Mouse (Mus musculus) CH12.LX (cell line): ENCODE measurements around the gene Ggnbp2. TPM values are rescaled to one million over a fixed set of nuclear protein-coding genes. Genes with fewer than 3 reads are reported as not detected.

Source experiments
- DNase-seq: peaks from one replicate; pipeline ENCODE4 v3.0.0-alpha.2; 2013; ENCODE audit errors: extremely low read depth
- H3K27ac ChIP-seq: 2 replicates; pipeline ENCODE4 v1.5.1; 2012; ENCODE audit warnings: low read depth, mild to moderate bottlenecking, control low read depth, moderate library complexity; ENCODE audit not compliant: insufficient read depth
- H3K27me3 ChIP-seq: replicated peaks from 2 replicates; pipeline ENCODE3; 2012; ENCODE audit warnings: inconsistent platforms
- H3K36me3 ChIP-seq, 2 experiments: replicated peaks in 1 of 2; 2 replicates each; pipeline versions ENCODE3 to v1.6.1; 2012; ENCODE audit warnings: inconsistent platforms in 1 of 2, low read length in 1 of 2, mild to moderate bottlenecking in 1 of 2, mixed read lengths in 1 of 2, moderate library complexity in 1 of 2; ENCODE audit not compliant: control insufficient read depth in 1 of 2, insufficient read depth in 1 of 2
- H3K4me1 ChIP-seq, 2 experiments: 2 replicates each; pipeline ENCODE4 v1.6.1; 2012; ENCODE audit warnings: inconsistent platforms in 1 of 2, moderate library complexity in 1 of 2; ENCODE audit not compliant: insufficient read depth in 2 of 2, control insufficient read depth in 1 of 2
- H3K4me2 ChIP-seq: 2 replicates; pipeline ENCODE4 v1.6.1; 2012; ENCODE audit warnings: low read depth, mild to moderate bottlenecking, control low read depth; ENCODE audit not compliant: poor library complexity, insufficient read depth, severe bottlenecking
- H3K4me3 ChIP-seq, 3 experiments: fragments of 150-350 bp in 1 of 3; sonication (generic) in 1 of 3; replicated peaks in 1 of 3; 2 replicates each; pipeline versions ENCODE3 to v1.5.1; 2011 to 2012; ENCODE audit warnings: low read depth in 2 of 3, low read length in 2 of 3, mild to moderate bottlenecking in 2 of 3, moderate library complexity in 2 of 3, control low read depth in 1 of 3, improper control_type of control experiment in 1 of 3, inconsistent platforms in 1 of 3, mixed read lengths in 1 of 3; ENCODE audit not compliant: poor library complexity in 1 of 3
- H3K79me2 ChIP-seq: replicated peaks from 2 replicates; pipeline ENCODE4 v1.6.1; 2012; ENCODE audit warnings: mild to moderate bottlenecking, moderate library complexity; ENCODE audit not compliant: control insufficient read depth, poor library complexity, insufficient read depth, severe bottlenecking; ENCODE audit errors: extremely low read depth
- H3K9ac ChIP-seq: 2 replicates; pipeline ENCODE4 v1.6.1; 2012; ENCODE audit warnings: low read depth, mild to moderate bottlenecking, control low read depth, moderate library complexity; ENCODE audit not compliant: insufficient read depth
- H3K9me3 ChIP-seq: replicated peaks from 2 replicates; pipeline ENCODE3; 2012; ENCODE audit warnings: low read length, inconsistent platforms, mixed read lengths
- CHD2 ChIP-seq: IDR thresholded peaks from 2 replicates; pipeline ENCODE4 v1.6.1; 2011; ENCODE audit warnings: low read length, improper control_type of control experiment
- EP300 ChIP-seq: IDR thresholded peaks from 2 replicates; pipeline ENCODE4 v1.6.1; 2011; ENCODE audit warnings: low read length, improper control_type of control experiment
- ETS1 ChIP-seq: conservative IDR thresholded peaks from 2 replicates; pipeline ENCODE4 v1.6.1; 2012; ENCODE audit warnings: low read depth, mild to moderate bottlenecking, inconsistent platforms, low read length, improper control_type of control experiment, moderate library complexity
- GABPA ChIP-seq: IDR thresholded peaks from 2 replicates; pipeline ENCODE4 v1.6.1; 2012; ENCODE audit warnings: low read depth, low read length, improper control_type of control experiment, inconsistent platforms; ENCODE audit not compliant: insufficient replicate concordance
- IRF4 ChIP-seq: IDR thresholded peaks from 2 replicates; pipeline ENCODE4 v1.6.1; 2014; ENCODE audit warnings: low read depth, mild to moderate bottlenecking, inconsistent platforms, low read length, improper control_type of control experiment
- JUN ChIP-seq: IDR thresholded peaks from 2 replicates; pipeline ENCODE4 v1.6.1; 2011; ENCODE audit warnings: low read depth, mild to moderate bottlenecking, low read length, improper control_type of control experiment, moderate library complexity; ENCODE audit not compliant: insufficient read depth
- JUND ChIP-seq: conservative IDR thresholded peaks from 2 replicates; pipeline ENCODE4 v1.6.1; 2011; ENCODE audit warnings: low read depth, low read length, improper control_type of control experiment
- KAT2A ChIP-seq: IDR thresholded peaks from 2 replicates; pipeline ENCODE4 v1.6.1; 2012; ENCODE audit warnings: low read length, improper control_type of control experiment, inconsistent platforms; ENCODE audit not compliant: insufficient replicate concordance
- MAFK ChIP-seq: IDR thresholded peaks from 2 replicates; pipeline ENCODE4 v1.6.1; 2011; ENCODE audit warnings: low read length, improper control_type of control experiment; ENCODE audit not compliant: insufficient replicate concordance
- MAX ChIP-seq: IDR thresholded peaks from 2 replicates; pipeline ENCODE4 v1.6.1; 2011; ENCODE audit warnings: low read length, improper control_type of control experiment
- MXI1 ChIP-seq: IDR thresholded peaks from 2 replicates; pipeline ENCODE4 v1.6.1; 2011; ENCODE audit warnings: mild to moderate bottlenecking, low read depth, low read length, improper control_type of control experiment
- NRF1 ChIP-seq: IDR thresholded peaks from 2 replicates; pipeline ENCODE4 v1.6.1; 2014; ENCODE audit warnings: low read depth, mild to moderate bottlenecking, inconsistent platforms, low read length, improper control_type of control experiment, moderate library complexity
- SMC3 ChIP-seq: IDR thresholded peaks from 2 replicates; pipeline ENCODE4 v1.6.1; 2011; ENCODE audit warnings: low read depth, low read length, improper control_type of control experiment
- USF2 ChIP-seq: conservative IDR thresholded peaks from 2 replicates; pipeline ENCODE4 v1.6.1; 2011; ENCODE audit warnings: low read depth, low read length, improper control_type of control experiment
- ZKSCAN1 ChIP-seq: IDR thresholded peaks from 2 replicates; pipeline ENCODE4 v1.6.1; 2012; ENCODE audit warnings: low read depth, inconsistent platforms, low read length, improper control_type of control experiment, borderline replicate concordance
- dilution Hi-C: fragments of 300-500 bp; cut with MboI; formaldehyde crosslinking; loops from 2 replicates; pipeline ENCODE4 v1.14.3; 2020; ENCODE audit warnings: low sequenced_read_pairs; ENCODE audit not compliant: extremely low pct_unique_long_range_greater_than_20kb, extremely low pct_ligation_motif_present
- in situ Hi-C: fragments of 300-500 bp; cut with MboI; formaldehyde crosslinking; loops from 3 replicates; pipeline ENCODE4 v1.14.3; 2019; ENCODE audit warnings: low sequenced_read_pairs, low pct_ligation_motif_present, low pct_unique_long_range_greater_than_20kb, mixed read lengths
- polyA plus RNA-seq: library from polyadenylated mRNA; unstranded; fragments of >175 nt; gene quantifications from 2 replicates; pipeline ENCODE4 v1.2.1, GENCODE M21; 2012; ENCODE audit warnings: low read depth; ENCODE audit not compliant: insufficient read length
- total RNA-seq, 2 experiments: library from RNA; depleted of rRNA; stranded (reverse); fragments of 300-350 nt in 1 of 2; fragments of >200 nt in 1 of 2; gene quantifications; 2 replicates each; pipeline ENCODE4 v1.2.3; 2012 to 2014

The Ggnbp2 gene
- total and polyA plus RNA-seq, 3 experiments: 70.9 to 125 (median 86.5) TPM

DNA sequence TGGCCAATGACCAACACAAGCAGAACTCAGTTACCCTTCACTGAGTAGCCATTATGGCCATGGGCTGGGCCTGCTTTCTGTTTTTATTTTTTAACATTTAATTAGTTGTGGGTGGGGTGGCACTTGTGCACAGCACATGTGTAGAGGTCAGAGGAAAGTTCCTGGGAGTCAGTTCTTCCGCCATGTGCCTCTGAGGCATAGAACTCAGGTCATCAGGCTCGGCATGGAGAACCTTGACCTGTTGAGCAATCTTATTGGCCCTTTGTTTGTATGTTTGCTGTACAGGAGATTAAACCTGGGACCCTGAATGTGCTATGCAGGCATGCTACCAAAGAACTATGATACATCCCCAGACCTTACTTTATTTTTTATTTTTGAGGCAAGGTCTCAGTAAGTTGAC is 18.9 kb upstream of the Ggnbp2 start:
- Histone ChIP-seq H3K79me2 (no peaks in the 10 kb centered on the region), H3K9me3 (no peaks in the 10 kb centered on the region), H3K27me3 (no peaks in the 10 kb centered on the region), H3K4me3 (no peak overlapping the region), H3K27ac (no peak overlapping the region), H3K4me1 (no peaks in the 10 kb centered on the region), H3K9ac (no peak overlapping the region), H3K4me2 (no peak overlapping the region)
- dilution Hi-C loops: no loop called here
- TF ChIP-seq IRF4: no peak
- TF ChIP-seq SMC3: no peak
- TF ChIP-seq CHD2: no peak
- no peak for TF ChIP-seq ETS1
- TF ChIP-seq, all 38 proteins: peak for 0
- peaks cover 57 to 88% of the 10 kb centered on the region in 2 experiments for H3K36me3 ChIP-seq
- in situ Hi-C loops: no loop called here
- no peak for DNase-seq

DNA sequence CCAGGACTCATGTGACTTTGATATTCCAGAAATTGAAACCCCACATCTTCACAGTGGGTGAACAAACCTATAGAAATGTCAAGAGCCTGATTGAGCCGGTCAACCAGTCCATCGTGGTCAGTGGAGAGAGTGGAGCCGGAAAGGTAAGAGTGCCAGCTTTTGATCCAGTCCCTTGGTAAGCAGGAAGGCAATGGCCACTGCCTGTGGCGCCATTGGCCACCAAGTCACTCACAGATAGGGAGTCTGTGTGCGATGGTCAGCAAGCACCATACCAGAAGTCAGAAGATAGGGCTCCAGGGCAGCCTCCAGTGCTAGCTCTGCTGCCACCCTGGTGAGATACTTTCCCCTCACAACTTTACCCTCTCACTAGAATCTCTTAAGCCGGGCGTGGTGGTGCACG is 17.4 kb upstream of the Ggnbp2 start:
- no peak overlapping the region for H3K9ac ChIP-seq
- in situ Hi-C loops (no loop called here), dilution Hi-C loops (no loop called here)
- no peaks in the 10 kb centered on the region for H3K4me1 ChIP-seq
- H3K4me3 ChIP-seq: no peak overlapping the region
- H3K4me2 ChIP-seq: no peak overlapping the region
- TF ChIP-seq NRF1: no peak
- TF ChIP-seq SMC3: no peak
- TF ChIP-seq JUND: no peak
- no peak for TF ChIP-seq MAX
- no peak for TF ChIP-seq EP300
- no peak for TF ChIP-seq MAFK
- no peak for TF ChIP-seq MXI1
- no peak for TF ChIP-seq USF2
- TF ChIP-seq GABPA: no peak
- no peak for TF ChIP-seq KAT2A
- TF ChIP-seq ZKSCAN1: no peak
- no peak for TF ChIP-seq JUN
- H3K36me3 ChIP-seq: peaks cover 59 to 91% of the 10 kb centered on the region in 2 experiments
- no peaks in the 10 kb centered on the region for H3K9me3 ChIP-seq
- DNase-seq: no peak
- no peaks in the 10 kb centered on the region for H3K27me3 ChIP-seq
- no peaks in the 10 kb centered on the region for H3K79me2 ChIP-seq
- no peak overlapping the region for H3K27ac ChIP-seq
